Mouse (Mus musculus) G1E (cell line): Measurements from ENCODE around the gene March6.

Source experiments
- CTCF ChIP-seq: IDR thresholded peaks from 2 replicates; pipeline ENCODE4 v1.5.1; 2012; ENCODE audit warnings: low read depth, low read length, inconsistent platforms, mixed read lengths
- GATA1 ChIP-seq: IDR thresholded peaks from 2 replicates; pipeline ENCODE4 v1.6.1; 2012; ENCODE audit warnings: borderline replicate concordance, low read length, inconsistent platforms, mixed read lengths
- TAL1 ChIP-seq: conservative IDR thresholded peaks from 2 replicates; pipeline ENCODE4 v1.6.1; 2012; ENCODE audit warnings: low read depth, low read length, inconsistent platforms, mixed read lengths

DNA sequence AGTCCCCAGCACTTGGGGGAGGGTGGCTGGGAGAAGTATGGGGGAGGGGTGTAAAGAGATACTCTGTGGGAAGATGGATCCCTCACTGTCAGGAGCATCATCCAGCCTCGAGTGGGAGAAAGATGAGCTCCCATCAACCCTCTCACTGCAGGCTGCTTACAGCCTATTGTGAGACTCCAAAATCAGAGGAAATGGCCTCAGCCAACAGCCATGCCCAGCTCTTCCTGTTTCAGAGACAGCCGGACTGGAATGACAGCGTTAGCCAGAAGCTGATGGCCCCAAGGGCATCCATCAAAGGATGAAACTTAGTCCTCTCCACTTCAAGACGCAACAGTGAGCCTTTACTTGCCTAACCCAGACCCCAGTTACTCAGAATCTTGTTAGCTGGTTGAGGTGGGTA lies 115.7 kb downstream of the March6 start:
- TF ChIP-seq CTCF (no peak), GATA1 (no peak), TAL1 (no peak)
